Mouse (Mus musculus) forebrain, embryonic 14.5 days (tissue): ENCODE results near the gene Gal. TPM values are rescaled to one million over a fixed set of nuclear protein-coding genes. Genes with fewer than 3 reads are reported as not detected.

Source experiments
- ATAC-seq: fragments of 200-750 bp; cut with Nextera tagmentation; 2 replicates; pipeline ENCODE4 v1.8.0; 2017; ENCODE audit warnings: mild to moderate bottlenecking, moderate library complexity
- DNase-seq: peaks from one replicate; pipeline ENCODE4 v3.0.0-alpha.2; 2015; ENCODE audit warnings: low spot score
- H3K27ac ChIP-seq: fragments of 300-500 bp; sonication (generic); 2 replicates; pipeline ENCODE4 v1.5.1; 2014; ENCODE audit warnings: low read depth, mild to moderate bottlenecking, control low read depth, low read length, moderate library complexity
- H3K27me3 ChIP-seq: fragments of 300-500 bp; sonication (generic); replicated peaks from 2 replicates; pipeline ENCODE4 v1.6.1; 2014; ENCODE audit warnings: low read length, control low read depth, mixed read lengths; ENCODE audit not compliant: control insufficient read depth, insufficient read depth
- H3K36me3 ChIP-seq: fragments of 300-500 bp; sonication (generic); 2 replicates; pipeline ENCODE4 v1.6.1; 2014; ENCODE audit warnings: low read length, control low read depth; ENCODE audit not compliant: control insufficient read depth, insufficient read depth
- H3K4me1 ChIP-seq: fragments of 300-500 bp; sonication (generic); 2 replicates; pipeline ENCODE4 v1.6.1; 2014; ENCODE audit warnings: antibody characterized with exemption, low read length, control low read depth; ENCODE audit not compliant: control insufficient read depth, insufficient read depth
- H3K4me2 ChIP-seq: fragments of 300-500 bp; sonication (generic); 2 replicates; pipeline ENCODE4 v1.6.1; 2014; ENCODE audit warnings: mild to moderate bottlenecking, control low read depth, low read length
- H3K4me3 ChIP-seq: fragments of 300-500 bp; sonication (generic); 2 replicates; pipeline ENCODE4 v1.5.1; 2014; ENCODE audit warnings: low read depth, low read length, control low read depth
- H3K9ac ChIP-seq: fragments of 300-500 bp; sonication (generic); 2 replicates; pipeline ENCODE4 v1.6.1; 2014; ENCODE audit warnings: mild to moderate bottlenecking, low read length, control low read depth, moderate library complexity
- H3K9me3 ChIP-seq: fragments of 300-500 bp; sonication (generic); replicated peaks from 2 replicates; pipeline ENCODE4 v1.6.1; 2016; ENCODE audit warnings: low read length, control low read depth, mixed read lengths; ENCODE audit not compliant: control insufficient read depth
- WGBS: fragments of 180-500 bp; shearing (Covaris S2); extraction: QIAGEN DNeasy Blood & Tissue Kit; methylation state at CpG from one replicate; pipeline ENCODE4 v1.1.7; 2014; 5-methylcytosine and 5-hydroxymethylcytosine counted together
- polyA plus RNA-seq: library from polyadenylated mRNA; unstranded; fragments of >200 nt; fragmentation: Nextera tagmentation; extraction: Ambion mirVana; gene quantifications from 2 replicates; pipeline ENCODE4 v1.2.1, GENCODE M21; 2014

The Gal gene
- polyA plus RNA-seq = 5.6 and 6.6 TPM in 2 replicates

DNA sequence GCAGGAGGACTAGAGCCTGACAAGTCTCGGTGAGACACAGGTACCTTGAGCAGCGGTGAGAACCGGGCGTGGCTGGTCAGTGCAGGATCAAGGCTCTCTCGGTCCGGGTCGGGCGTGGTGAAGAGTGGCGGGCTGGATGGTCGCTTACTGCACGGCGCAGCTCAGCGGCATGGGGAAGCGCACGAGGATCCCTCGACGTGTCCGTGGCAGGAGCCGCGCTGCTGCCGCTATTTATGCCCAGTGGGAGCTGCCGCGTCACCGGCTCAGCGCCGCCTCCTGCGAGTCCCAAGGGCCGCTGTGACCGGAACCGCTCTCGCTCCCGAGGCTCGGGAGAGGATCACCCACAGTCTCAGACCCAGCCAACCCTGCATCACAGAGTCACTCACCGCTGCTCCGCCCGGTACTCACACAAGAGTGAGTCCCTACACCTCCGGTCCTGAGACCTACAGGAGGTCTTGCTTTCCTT is at the start of gene Gal:
Gene Gal (minus strand): TSS at position 277 of the 466 bp plus-strand sequence.
- no peaks in the 10 kb centered on the region for H3K36me3 ChIP-seq
- H3K4me1 ChIP-seq = no peaks in the 10 kb centered on the region; the same call in 1 of the 2 replicates
- 3% methylated on average over 37 of the region's 37 CpGs for WGBS
- no peaks in the 10 kb centered on the region for H3K9me3 ChIP-seq
- peak within 1 kb of the TSS; percentile 20 for H3K4me3 ChIP-seq
- no peak within 1 kb of the TSS for H3K27ac ChIP-seq
- peak within 1 kb of the TSS; percentile 47 for H3K9ac ChIP-seq
- ATAC-seq (no peak), DNase-seq (peak; percentile 25)
- H3K27me3 ChIP-seq = peaks cover 9% of the 10 kb centered on the region
- H3K4me2 ChIP-seq = peak within 1 kb of the TSS; percentile 50

DNA sequence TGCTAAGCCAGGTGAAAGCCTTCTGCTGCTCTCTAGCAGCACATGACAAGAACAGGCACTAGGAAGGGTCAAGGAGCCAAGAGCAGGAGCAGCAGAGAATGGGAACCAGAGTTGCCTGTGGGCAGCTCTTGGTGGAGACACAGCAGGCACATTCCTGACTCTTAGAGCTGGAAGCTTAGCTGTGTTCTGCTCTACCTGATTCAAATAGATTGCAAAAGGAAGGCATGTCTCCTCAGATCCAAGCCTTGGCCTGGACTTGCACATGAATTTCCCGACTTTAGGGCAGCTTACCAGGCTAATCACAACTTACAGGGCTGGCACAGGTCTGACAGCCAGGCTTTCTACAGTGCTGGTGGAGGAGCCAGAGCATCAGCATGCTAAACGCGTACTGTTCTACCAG is 45.6 kb upstream of the Gal start:
- H3K4me1 ChIP-seq = no peaks in the 10 kb centered on the region
- DNase-seq (no peak), ATAC-seq (no peak)
- H3K27me3 ChIP-seq = no peaks in the 10 kb centered on the region
- H3K36me3 ChIP-seq = peaks cover 99% of the 10 kb centered on the region
- no peak overlapping the region for H3K27ac ChIP-seq
- no peak overlapping the region for H3K4me2 ChIP-seq
- H3K9me3 ChIP-seq = no peaks in the 10 kb centered on the region
- H3K9ac ChIP-seq = no peak overlapping the region
- H3K4me3 ChIP-seq = no peak overlapping the region
- WGBS = 94% methylated on average over 3 of the region's 3 CpGs

DNA sequence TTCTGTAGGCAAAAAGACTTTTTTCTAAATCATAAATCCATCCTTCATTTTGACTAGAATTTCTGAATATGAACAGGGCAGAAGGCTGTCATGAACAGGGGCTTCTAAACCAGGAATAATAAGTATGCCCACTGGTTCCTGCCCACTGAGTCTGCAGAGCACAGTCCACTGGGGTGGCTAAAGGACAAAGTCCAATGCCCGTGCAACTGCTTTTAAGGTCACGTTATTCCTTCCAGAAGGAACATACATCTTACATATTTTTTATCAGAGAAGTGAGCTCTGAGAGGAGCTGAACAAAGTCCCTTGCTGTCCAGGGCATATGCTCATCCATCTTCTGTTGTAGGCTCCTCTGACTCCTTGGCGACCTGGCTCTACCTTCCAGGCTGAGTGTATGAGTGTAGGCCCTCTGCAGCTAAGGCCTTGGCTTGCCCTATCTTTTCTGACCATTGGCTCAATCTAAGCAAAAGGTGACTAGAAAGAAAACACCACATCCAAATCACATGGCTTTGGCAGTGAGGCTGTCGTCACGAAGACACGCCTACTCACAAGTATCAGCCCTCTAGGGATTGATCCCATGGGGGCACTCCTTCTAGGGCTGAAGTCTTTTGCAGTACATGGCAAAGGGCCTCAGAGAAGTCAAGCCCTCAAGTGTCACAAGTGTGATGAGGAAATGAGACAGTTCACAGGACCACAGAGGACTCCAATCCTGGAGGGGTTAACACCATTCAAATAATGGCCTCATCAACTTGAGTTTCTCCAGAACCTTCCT is 44.2 kb upstream of the Gal start:
- H3K9me3 ChIP-seq = no peaks in the 10 kb centered on the region
- no peak for DNase-seq
- H3K9ac ChIP-seq = no peak overlapping the region
- H3K4me3 ChIP-seq = no peak overlapping the region
- 95% methylated on average over 6 of the region's 6 CpGs for WGBS
- ATAC-seq = no peak
- H3K27me3 ChIP-seq = no peaks in the 10 kb centered on the region
- no peak overlapping the region for H3K27ac ChIP-seq
- peaks cover 98% of the 10 kb centered on the region for H3K36me3 ChIP-seq
- no peak overlapping the region for H3K4me2 ChIP-seq
- no peaks in the 10 kb centered on the region for H3K4me1 ChIP-seq

DNA sequence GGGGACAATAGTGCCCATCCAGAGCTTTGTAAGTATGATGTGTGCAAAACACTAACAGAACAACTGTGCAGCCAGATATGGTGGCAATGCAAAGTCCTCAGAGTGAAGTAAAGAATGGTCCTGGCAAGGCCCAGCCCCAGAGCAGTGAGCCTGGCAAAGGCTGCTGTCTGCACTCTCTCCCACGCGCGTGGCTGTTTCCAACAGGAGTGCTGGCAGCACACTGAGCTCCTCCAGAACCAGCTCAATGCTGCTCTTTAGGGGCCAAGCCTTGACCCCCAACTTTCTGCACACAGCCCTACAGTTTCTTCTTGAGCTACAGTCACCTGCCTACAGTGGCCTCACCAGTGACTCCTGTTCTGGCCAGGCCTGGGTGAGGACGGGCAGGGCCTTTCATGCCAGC is 43.4 kb upstream of the Gal start:
- H3K4me3 ChIP-seq = no peak overlapping the region
- ATAC-seq = no peak
- H3K27ac ChIP-seq = no peak overlapping the region
- DNase-seq = no peak
- no peaks in the 10 kb centered on the region for H3K9me3 ChIP-seq
- no peak overlapping the region for H3K9ac ChIP-seq
- no peaks in the 10 kb centered on the region for H3K4me1 ChIP-seq
- H3K4me2 ChIP-seq = no peak overlapping the region
- H3K27me3 ChIP-seq = no peaks in the 10 kb centered on the region
- WGBS = 92% methylated on average over 4 of the region's 4 CpGs
- H3K36me3 ChIP-seq = peaks cover 95% of the 10 kb centered on the region

DNA sequence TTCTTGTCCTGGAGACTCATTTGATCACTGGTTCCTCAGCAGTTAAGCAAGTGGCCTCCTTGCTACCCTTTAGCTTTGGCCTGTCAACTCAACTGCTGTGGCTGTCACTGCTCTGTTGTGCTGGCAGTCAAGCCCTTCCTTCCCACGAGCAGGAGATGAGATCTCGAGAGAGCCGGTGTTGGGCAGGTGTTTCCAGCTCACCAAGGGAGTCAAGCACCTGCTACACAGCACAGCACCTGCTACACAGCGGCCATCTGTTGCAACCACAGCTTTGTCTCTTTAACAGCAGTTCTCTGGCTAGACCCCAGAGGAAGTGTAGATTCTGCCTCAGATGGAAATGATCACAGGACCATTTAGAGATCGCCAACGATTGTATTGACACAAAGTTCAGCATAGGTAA is 37.3 kb upstream of the Gal start:
- WGBS = 61% methylated on average over 6 of the region's 6 CpGs
- H3K4me1 ChIP-seq = no peaks in the 10 kb centered on the region
- no peaks in the 10 kb centered on the region for H3K9me3 ChIP-seq
- peaks cover 34% of the 10 kb centered on the region for H3K36me3 ChIP-seq
- ATAC-seq = peak; percentile 45
- H3K27ac ChIP-seq = no peak overlapping the region
- no peak overlapping the region for H3K4me2 ChIP-seq
- no peak overlapping the region for H3K9ac ChIP-seq
- DNase-seq = peak; percentile 27
- H3K27me3 ChIP-seq = no peaks in the 10 kb centered on the region
- no peak overlapping the region for H3K4me3 ChIP-seq

DNA sequence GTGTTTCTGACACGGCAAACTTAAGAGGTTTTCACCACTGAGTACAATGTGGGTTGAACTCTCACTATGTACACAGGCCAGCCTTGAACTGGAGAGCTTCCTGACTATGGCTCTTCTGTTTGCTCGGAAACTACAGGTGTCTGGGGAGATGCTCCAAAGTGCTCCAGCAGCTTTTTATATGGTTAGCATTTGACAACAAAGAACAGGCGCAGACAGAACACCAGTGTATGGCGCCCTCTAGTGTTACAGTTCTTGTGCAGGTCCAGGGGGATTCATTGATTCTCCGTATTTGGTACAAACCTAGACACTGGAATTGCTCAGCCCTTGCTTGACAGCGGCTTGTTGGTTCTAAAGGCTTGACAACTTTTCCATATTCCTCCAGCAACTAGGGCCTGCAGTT is 36.8 kb upstream of the Gal start:
- Histone ChIP-seq H3K27ac (no peak overlapping the region), H3K9me3 (no peaks in the 10 kb centered on the region), H3K4me3 (no peak overlapping the region), H3K4me1 (no peaks in the 10 kb centered on the region), H3K4me2 (no peak overlapping the region), H3K36me3 (peaks cover 30% of the 10 kb centered on the region), H3K9ac (no peak overlapping the region), H3K27me3 (no peaks in the 10 kb centered on the region)
- WGBS = 18% methylated on average over 6 of the region's 6 CpGs
- peak; percentile 96 for DNase-seq
- peak; percentile 83 for ATAC-seq

DNA sequence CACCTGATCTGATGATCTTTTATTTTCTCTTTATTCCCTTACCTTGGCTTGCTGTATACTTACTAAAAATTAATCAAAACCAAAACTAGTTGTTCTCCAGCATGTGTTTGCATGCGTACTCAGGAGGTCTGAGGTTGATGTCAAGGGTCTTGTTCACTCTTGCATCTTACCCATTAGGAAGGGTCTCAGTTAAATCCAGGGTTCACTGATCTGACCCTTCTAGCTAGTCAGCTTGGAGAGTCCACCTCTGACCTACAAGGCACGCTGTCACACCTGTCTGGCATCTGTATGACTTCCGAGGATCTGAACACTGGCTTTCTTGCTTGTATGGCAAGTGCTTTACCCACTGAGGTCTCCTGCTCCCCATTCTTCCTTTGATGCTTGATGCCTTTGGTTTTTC is 36.4 kb upstream of the Gal start:
- Histone ChIP-seq H3K36me3 (peaks cover 25% of the 10 kb centered on the region), H3K27ac (no peak overlapping the region), H3K4me1 (no peaks in the 10 kb centered on the region), H3K9ac (no peak overlapping the region), H3K4me2 (no peak overlapping the region), H3K4me3 (no peak overlapping the region), H3K27me3 (no peaks in the 10 kb centered on the region), H3K9me3 (no peaks in the 10 kb centered on the region)
- ATAC-seq (0 out of 2 replicates have a peak, but pooled peaks have one; percentile 1), DNase-seq (no peak)
- 93% methylated on average over 3 of the region's 3 CpGs for WGBS

DNA sequence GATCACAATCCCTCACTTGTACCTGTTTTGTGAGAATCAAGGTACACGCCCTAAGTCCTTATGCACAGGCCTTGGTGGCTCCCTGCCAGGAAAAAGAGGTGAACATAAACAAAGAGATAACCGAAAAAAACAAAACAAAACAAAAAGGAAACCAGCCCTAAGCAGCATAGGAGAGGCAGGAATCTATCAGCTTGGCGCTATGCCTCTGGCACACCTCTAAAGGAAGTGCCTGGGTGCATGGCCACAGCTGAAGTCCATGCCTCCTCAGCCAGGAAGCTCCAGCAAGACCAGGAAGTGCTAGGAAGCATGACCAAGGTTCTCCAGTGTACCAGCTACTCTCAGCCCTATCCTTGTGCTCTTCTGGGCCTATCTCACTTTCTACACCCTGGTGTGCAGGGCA is 34.9 kb upstream of the Gal start:
- Histone ChIP-seq H3K4me1 (no peaks in the 10 kb centered on the region), H3K9me3 (no peaks in the 10 kb centered on the region), H3K4me3 (no peak overlapping the region), H3K27me3 (no peaks in the 10 kb centered on the region), H3K4me2 (no peak overlapping the region), H3K36me3 (peaks cover 11% of the 10 kb centered on the region), H3K9ac (no peak overlapping the region), H3K27ac (no peak overlapping the region)
- DNase-seq (no peak), ATAC-seq (no peak)
- WGBS = 69% methylated on average over 3 of the region's 3 CpGs

DNA sequence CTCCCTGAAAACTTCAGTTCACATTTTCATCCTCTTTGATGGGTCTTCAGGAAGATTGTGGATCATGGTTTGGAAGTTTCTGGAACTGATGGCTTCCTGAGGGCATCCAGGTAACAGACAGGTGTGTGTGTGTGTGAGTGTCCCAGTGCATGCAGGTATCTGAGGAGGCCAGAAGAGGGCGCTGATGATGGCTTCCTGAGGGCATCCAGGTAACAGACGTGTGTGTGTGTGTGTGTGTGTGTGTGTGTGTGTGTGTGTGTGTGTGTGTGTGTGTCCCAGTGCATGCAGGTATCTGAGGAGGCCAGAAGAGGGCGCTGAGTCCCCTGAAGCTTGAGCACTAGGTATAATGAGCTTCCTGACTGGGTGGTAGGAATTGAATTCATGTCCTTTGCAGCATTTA is 33.0 kb upstream of the Gal start:
- no peak overlapping the region for H3K4me3 ChIP-seq
- H3K9ac ChIP-seq = no peak overlapping the region
- H3K27me3 ChIP-seq = no peaks in the 10 kb centered on the region
- DNase-seq = no peak
- no peaks in the 10 kb centered on the region for H3K9me3 ChIP-seq
- no peak for ATAC-seq
- H3K27ac ChIP-seq = no peak overlapping the region
- no peaks in the 10 kb centered on the region for H3K4me1 ChIP-seq
- 77% methylated on average over 3 of the region's 3 CpGs for WGBS
- H3K36me3 ChIP-seq = no peaks in the 10 kb centered on the region
- H3K4me2 ChIP-seq = no peak overlapping the region
